Mouse (Mus musculus): ENCODE data around the gene Uxt. TPM values are rescaled to one million over a fixed set of nuclear protein-coding genes. Genes with fewer than 3 reads are reported as not detected.

Uxt gene
- polyA plus RNA-seq, 1 experiment from 2014 or later, result 85.4 TPM

GRCm38 (mm10) chrX:20929859-20930258 is 32.0 kb downstream of the Uxt start:
- Histone ChIP-seq H3K4me2 (ENCODE audit: low read length) (no peak overlapping the region), H3K27ac (no peak overlapping the region), H3K27me3 (ENCODE audit: insufficient read depth, low read length) (no peaks in the 10 kb centered on the region), H3K4me1 (replicated peaks; ENCODE audit: insufficient read depth, low read length) (no peaks in the 10 kb centered on the region), H3K9ac (ENCODE audit: low read depth, low read length) (no peak overlapping the region), H3K9me3 (replicated peaks; ENCODE audit: low read length) (no peaks in the 10 kb centered on the region), H3K36me3 (ENCODE audit: insufficient read depth, low read length) (no peaks in the 10 kb centered on the region), H3K4me3 (replicated peaks; ENCODE audit: low read depth, low read length) (no peak overlapping the region)
- 84% methylated on average over 1 of the region's 1 CpGs for WGBS
- ATAC-seq (replicated peaks; ENCODE audit: low FRiP score, low read depth) (no peak), DNase-seq (ENCODE audit: low spot score) (no peak)
- no peak for TF ChIP-seq CTCF (IDR thresholded peaks at IDR 0.05; ENCODE audit: low read depth)

- no peak for TF ChIP-seq CTCF (IDR thresholded peaks at IDR 0.05; ENCODE audit: low read depth)
- H3K4me1 ChIP-seq (replicated peaks; ENCODE audit: insufficient read depth, low read length), result no peaks in the 10 kb centered on the region
- H3K36me3 ChIP-seq (ENCODE audit: insufficient read depth, low read length), result no peaks in the 10 kb centered on the region
- H3K4me2 ChIP-seq (ENCODE audit: low read length), result no peak overlapping the region
- H3K9ac ChIP-seq (ENCODE audit: low read depth, low read length), result no peak overlapping the region
- H3K4me3 ChIP-seq (replicated peaks; ENCODE audit: low read depth, low read length), result no peak overlapping the region
- no peak overlapping the region for H3K27ac ChIP-seq
- no peak for DNase-seq (ENCODE audit: low spot score)
- no peaks in the 10 kb centered on the region for H3K9me3 ChIP-seq (replicated peaks; ENCODE audit: low read length)
- no peaks in the 10 kb centered on the region for H3K27me3 ChIP-seq (ENCODE audit: insufficient read depth, low read length)
- ATAC-seq (replicated peaks; ENCODE audit: low FRiP score, low read depth), result no peak
Measured at GRCm38 (mm10) chrX:20924976-20925375, 36.8 kb downstream of the Uxt start.

GRCm38 (mm10) chrX:20923506-20923905 is 38.3 kb downstream of the Uxt start:
- no peak overlapping the region for H3K4me2 ChIP-seq (ENCODE audit: low read length)
- H3K27ac ChIP-seq, result no peak overlapping the region
- DNase-seq (ENCODE audit: low spot score) (no peak), ATAC-seq (replicated peaks; ENCODE audit: low FRiP score, low read depth) (no peak)
- H3K36me3 ChIP-seq (ENCODE audit: insufficient read depth, low read length), result no peaks in the 10 kb centered on the region
- H3K27me3 ChIP-seq (ENCODE audit: insufficient read depth, low read length), result no peaks in the 10 kb centered on the region
- no peak overlapping the region for H3K4me3 ChIP-seq (replicated peaks; ENCODE audit: low read depth, low read length)
- H3K4me1 ChIP-seq (replicated peaks; ENCODE audit: insufficient read depth, low read length), result no peaks in the 10 kb centered on the region
- H3K9me3 ChIP-seq (replicated peaks; ENCODE audit: low read length), result no peaks in the 10 kb centered on the region
- TF ChIP-seq CTCF (IDR thresholded peaks at IDR 0.05; ENCODE audit: low read depth), result no peak
- WGBS, result 63% methylated on average over 1 of the region's 1 CpGs
- H3K9ac ChIP-seq (ENCODE audit: low read depth, low read length), result no peak overlapping the region

- Histone ChIP-seq H3K4me3 (replicated peaks; ENCODE audit: low read depth, low read length) (no peak overlapping the region), H3K27me3 (ENCODE audit: insufficient read depth, low read length) (no peaks in the 10 kb centered on the region), H3K36me3 (ENCODE audit: insufficient read depth, low read length) (no peaks in the 10 kb centered on the region), H3K27ac (no peak overlapping the region), H3K4me2 (ENCODE audit: low read length) (0 out of 2 replicates have a peak overlapping the region, but pooled peaks have one; percentile 56), H3K9me3 (replicated peaks; ENCODE audit: low read length) (no peaks in the 10 kb centered on the region), H3K9ac (ENCODE audit: low read depth, low read length) (no peak overlapping the region), H3K4me1 (replicated peaks; ENCODE audit: insufficient read depth, low read length) (no peaks in the 10 kb centered on the region)
- ATAC-seq (replicated peaks; ENCODE audit: low FRiP score, low read depth) (no peak), DNase-seq (ENCODE audit: low spot score) (no peak)
- 50% methylated on average over 5 of the region's 5 CpGs for WGBS
- TF ChIP-seq CTCF (IDR thresholded peaks at IDR 0.05; ENCODE audit: low read depth), result no peak
Measured at GRCm38 (mm10) chrX:20921366-20921765, 40.5 kb downstream of the Uxt start.

- ATAC-seq (replicated peaks; ENCODE audit: low FRiP score, low read depth) (peak; percentile 95), DNase-seq (ENCODE audit: low spot score) (peak; percentile 87)
- Histone ChIP-seq H3K4me3 (replicated peaks; ENCODE audit: low read depth, low read length) (peak within 1 kb of the TSS; percentile 31), H3K27me3 (ENCODE audit: insufficient read depth, low read length) (no peaks in the 10 kb centered on the region), H3K27ac (no peak within 1 kb of the TSS), H3K9me3 (replicated peaks; ENCODE audit: low read length) (no peaks in the 10 kb centered on the region), H3K36me3 (ENCODE audit: insufficient read depth, low read length) (no peaks in the 10 kb centered on the region), H3K9ac (ENCODE audit: low read depth, low read length) (no peak within 1 kb of the TSS), H3K4me2 (ENCODE audit: low read length) (peak within 1 kb of the TSS; percentile 56), H3K4me1 (replicated peaks; ENCODE audit: insufficient read depth, low read length) (no peaks in the 10 kb centered on the region)
- peak; percentile 0; the same call in 1 of the 2 replicates for TF ChIP-seq CTCF (IDR thresholded peaks at IDR 0.05; ENCODE audit: low read depth)
- 18% methylated on average over 35 of the region's 44 CpGs for WGBS
Measured at GRCm38 (mm10) chrX:20920844-20921364, 40.9 kb downstream of the Uxt start, which contains the start of gene Syn1. Syn1 (minus strand) TSS chrX:20921004.

GRCm38 (mm10) chrX:20920249-20920843 is 41.5 kb downstream of the Uxt start:
- WGBS, result 21% methylated on average over 45 of the region's 49 CpGs
- Histone ChIP-seq H3K4me1 (replicated peaks; ENCODE audit: insufficient read depth, low read length) (no peaks in the 10 kb centered on the region), H3K4me2 (ENCODE audit: low read length) (peak overlapping the region; percentile 56), H3K9me3 (replicated peaks; ENCODE audit: low read length) (no peaks in the 10 kb centered on the region), H3K9ac (ENCODE audit: low read depth, low read length) (no peak overlapping the region), H3K27ac (no peak overlapping the region), H3K36me3 (ENCODE audit: insufficient read depth, low read length) (no peaks in the 10 kb centered on the region), H3K4me3 (replicated peaks; ENCODE audit: low read depth, low read length) (peak overlapping the region; percentile 31), H3K27me3 (ENCODE audit: insufficient read depth, low read length) (no peaks in the 10 kb centered on the region)
- ATAC-seq (replicated peaks; ENCODE audit: low FRiP score, low read depth), result peak; percentile 13; the same call in 1 of the 2 replicates
- peak; percentile 8; the same call in 1 of the 2 replicates for TF ChIP-seq CTCF (IDR thresholded peaks at IDR 0.05; ENCODE audit: low read depth)
- no peak for DNase-seq (ENCODE audit: low spot score)
